Mouse (Mus musculus): ENCODE measurements at regions not wholly inside any gene's neighbourhood (a gene's known extent, or its start where the extent isn't known, plus 50 kb on each side); places are given as distances from the start of the nearest gene placed in this dataset.

- 41% methylated on average over 16 of the region's 16 CpGs for WGBS
- DNase-seq = peak; percentile 46
- no peak overlapping the region for H3K4me3 ChIP-seq (replicated peaks; ENCODE audit: extremely low read depth, low read depth, low read length)
- TF ChIP-seq CTCF (IDR thresholded peaks at IDR 0.05; ENCODE audit: insufficient read depth, low read length) (no peak), POLR2A (IDR thresholded peaks at IDR 0.05; ENCODE audit: borderline replicate concordance, extremely low read depth, low read depth, low read length) (no peak)
- H3K4me1 ChIP-seq (ENCODE audit: control insufficient read depth, insufficient read depth, low read length) = peaks cover 9% of the 10 kb centered on the region
Observed at GRCm38 (mm10) chr1:179866056-179866772, 62.7 kb upstream of the Ahctf1 start.

- DNase-seq = no peak
- Histone ChIP-seq H3K4me3 (replicated peaks; ENCODE audit: extremely low read depth, low read depth, low read length) (no peak overlapping the region), H3K4me1 (ENCODE audit: control insufficient read depth, insufficient read depth, low read length) (peaks cover 9% of the 10 kb centered on the region)
- TF ChIP-seq CTCF (IDR thresholded peaks at IDR 0.05; ENCODE audit: insufficient read depth, low read length) = no peak
- no peak for TF ChIP-seq POLR2A (IDR thresholded peaks at IDR 0.05; ENCODE audit: borderline replicate concordance, extremely low read depth, low read depth, low read length)
- WGBS = 45% methylated on average over 11 of the region's 11 CpGs
Observed at GRCm38 (mm10) chr1:179865561-179865960, 62.1 kb upstream of the Ahctf1 start.

GRCm38 (mm10) chr1:179864537-179865226 is 61.2 kb upstream of the Ahctf1 start:
- 84% methylated on average over 5 of the region's 5 CpGs for WGBS
- DNase-seq = no peak
- H3K4me1 ChIP-seq (ENCODE audit: control insufficient read depth, insufficient read depth, low read length) = peaks cover 10% of the 10 kb centered on the region
- no peak overlapping the region for H3K4me3 ChIP-seq (replicated peaks; ENCODE audit: extremely low read depth, low read depth, low read length)
- TF ChIP-seq POLR2A (IDR thresholded peaks at IDR 0.05; ENCODE audit: borderline replicate concordance, extremely low read depth, low read depth, low read length) (no peak), CTCF (IDR thresholded peaks at IDR 0.05; ENCODE audit: insufficient read depth, low read length) (no peak)

DNA sequence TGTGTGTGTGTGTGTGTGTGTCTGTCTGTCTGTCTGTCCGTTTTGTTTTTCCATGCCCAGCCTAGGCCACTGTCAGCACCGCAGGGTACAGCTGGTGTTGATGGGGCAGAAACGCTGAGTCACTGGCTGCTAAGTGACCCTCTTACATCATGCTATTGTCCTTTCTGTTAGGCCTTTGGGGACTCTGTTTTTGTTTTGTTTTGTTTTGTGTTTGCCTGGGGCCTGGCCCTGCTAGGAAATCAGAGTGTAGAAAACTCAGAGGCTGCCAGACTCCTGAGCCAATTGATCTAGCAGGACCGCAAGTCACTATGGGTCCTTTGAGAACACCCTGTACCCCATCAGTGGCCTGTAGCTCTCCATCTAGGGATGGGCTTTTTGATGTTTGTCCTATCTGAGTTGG is 59.9 kb upstream of the Ahctf1 start:
- DNase-seq = no peak
- TF ChIP-seq CTCF (IDR thresholded peaks at IDR 0.05; ENCODE audit: insufficient read depth, low read length) (no peak), POLR2A (IDR thresholded peaks at IDR 0.05; ENCODE audit: borderline replicate concordance, extremely low read depth, low read depth, low read length) (no peak)
- peaks cover 12% of the 10 kb centered on the region for H3K4me1 ChIP-seq (ENCODE audit: control insufficient read depth, insufficient read depth, low read length)
- no peak overlapping the region for H3K4me3 ChIP-seq (replicated peaks; ENCODE audit: extremely low read depth, low read depth, low read length)
- WGBS = 37% methylated on average over 4 of the region's 4 CpGs

DNA sequence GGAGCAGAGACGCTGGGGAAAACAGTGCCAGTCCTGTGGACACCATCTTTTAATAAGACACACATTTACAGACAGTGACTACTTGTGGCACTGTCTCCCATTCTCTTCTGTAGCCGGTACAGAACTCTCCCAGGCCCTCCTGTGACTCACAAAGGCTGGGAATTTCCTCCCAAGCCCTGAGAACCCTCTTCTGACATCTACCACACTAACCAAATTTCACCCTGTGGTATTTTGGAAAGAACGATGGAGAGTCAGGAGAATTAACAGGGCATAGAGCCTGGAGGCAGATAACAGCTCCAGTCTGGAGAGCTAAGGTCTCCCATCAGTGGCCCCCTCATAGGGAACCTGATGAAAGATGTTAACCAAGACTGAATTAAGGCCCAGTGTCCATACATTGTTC is 59.5 kb upstream of the Ahctf1 start:
- DNase-seq = no peak
- TF ChIP-seq CTCF (IDR thresholded peaks at IDR 0.05; ENCODE audit: insufficient read depth, low read length) = no peak
- no peak for TF ChIP-seq POLR2A (IDR thresholded peaks at IDR 0.05; ENCODE audit: borderline replicate concordance, extremely low read depth, low read depth, low read length)
- peaks cover 12% of the 10 kb centered on the region for H3K4me1 ChIP-seq (ENCODE audit: control insufficient read depth, insufficient read depth, low read length)
- 74% methylated on average over 3 of the region's 3 CpGs for WGBS
- no peak overlapping the region for H3K4me3 ChIP-seq (replicated peaks; ENCODE audit: extremely low read depth, low read depth, low read length)

DNA sequence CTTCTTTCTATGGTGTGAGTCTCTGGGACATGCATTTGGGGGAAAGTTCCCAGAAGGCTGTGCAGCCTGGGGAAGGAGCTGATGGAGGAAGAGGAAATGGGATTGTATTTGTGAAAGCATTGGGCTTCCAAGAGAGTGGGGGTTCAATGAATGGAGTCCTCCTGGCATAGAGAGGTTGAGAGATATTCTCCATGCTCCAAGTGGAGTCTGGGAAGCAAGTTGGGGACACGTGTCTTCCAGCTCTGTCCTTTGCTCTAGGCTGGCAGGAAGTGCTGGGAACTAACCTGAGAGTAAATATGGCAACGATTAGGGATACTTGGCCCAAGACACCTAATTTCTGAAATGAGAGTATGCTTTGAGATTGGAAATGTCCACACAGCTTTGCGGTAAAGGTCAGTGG is 58.3 kb upstream of the Ahctf1 start:
- no peak for DNase-seq
- 76% methylated on average over 3 of the region's 3 CpGs for WGBS
- TF ChIP-seq CTCF (IDR thresholded peaks at IDR 0.05; ENCODE audit: insufficient read depth, low read length) (no peak), POLR2A (IDR thresholded peaks at IDR 0.05; ENCODE audit: borderline replicate concordance, extremely low read depth, low read depth, low read length) (no peak)

GRCm38 (mm10) chr1:179859552-179859902 is 56.0 kb upstream of the Ahctf1 start:
- no peak for DNase-seq
- 71% methylated on average over 8 of the region's 8 CpGs for WGBS

More for the DNA sequence above, 58.3 kb upstream of the Ahctf1 start:
- H3K4me3 ChIP-seq (replicated peaks; ENCODE audit: extremely low read depth, low read depth, low read length) = no peak overlapping the region
- H3K4me1 ChIP-seq (ENCODE audit: control insufficient read depth, insufficient read depth, low read length) = peaks cover 12% of the 10 kb centered on the region

DNA sequence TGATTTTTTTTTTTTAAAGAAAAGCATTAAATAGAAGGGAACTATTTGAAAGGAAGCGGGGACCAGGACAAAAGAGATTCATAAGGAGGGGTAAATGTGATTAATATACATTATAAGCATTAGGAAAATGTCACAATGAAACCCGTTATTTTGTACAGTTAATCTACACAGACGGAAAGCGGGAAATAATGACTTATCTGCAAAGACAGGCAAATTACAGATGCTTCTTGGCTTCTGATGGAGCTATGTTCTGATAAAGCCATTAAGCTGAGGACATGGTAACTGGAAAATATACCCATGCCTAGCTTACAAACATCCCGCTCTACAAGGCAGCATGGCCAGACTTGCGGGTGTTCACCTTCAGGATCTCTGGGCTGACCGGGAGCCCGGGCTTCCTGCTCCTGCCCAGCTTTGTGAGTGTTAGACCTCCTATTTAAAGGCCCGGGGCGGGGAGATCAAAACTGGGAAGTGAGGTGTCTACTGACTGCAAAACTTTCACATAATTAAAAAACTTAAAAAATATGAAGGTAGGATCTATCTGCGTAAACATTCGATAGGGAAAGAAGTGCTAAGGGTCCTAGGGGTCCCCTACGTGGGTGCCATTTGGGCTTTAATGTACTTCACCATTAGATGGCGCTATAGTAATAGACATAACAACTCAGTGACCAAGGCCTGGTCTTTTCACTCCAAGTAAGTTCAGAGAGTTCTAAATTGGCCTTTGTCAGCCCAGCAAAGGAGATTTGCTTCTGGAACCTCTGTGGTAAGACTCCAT is 55.5 kb upstream of the Ahctf1 start:
- 38% methylated on average over 14 of the region's 14 CpGs for WGBS
- DNase-seq = no peak
- TF ChIP-seq CTCF (IDR thresholded peaks at IDR 0.05; ENCODE audit: insufficient read depth, low read length) (0 out of 2 replicates have a peak, but pooled peaks have one; percentile 21), POLR2A (IDR thresholded peaks at IDR 0.05; ENCODE audit: borderline replicate concordance, extremely low read depth, low read depth, low read length) (no peak)
- peaks cover 3% of the 10 kb centered on the region; the same call in 1 of the 2 replicates for H3K4me1 ChIP-seq (ENCODE audit: control insufficient read depth, insufficient read depth, low read length)
- no peak overlapping the region for H3K4me3 ChIP-seq (replicated peaks; ENCODE audit: extremely low read depth, low read depth, low read length)

More at GRCm38 (mm10) chr1:179859552-179859902, 56.0 kb upstream of the Ahctf1 start:
- Histone ChIP-seq H3K4me1 (ENCODE audit: control insufficient read depth, insufficient read depth, low read length) (peaks cover 3% of the 10 kb centered on the region; the same call in 1 of the 2 replicates), H3K4me3 (replicated peaks; ENCODE audit: extremely low read depth, low read depth, low read length) (no peak overlapping the region)
- TF ChIP-seq POLR2A (IDR thresholded peaks at IDR 0.05; ENCODE audit: borderline replicate concordance, extremely low read depth, low read depth, low read length) = no peak
- TF ChIP-seq CTCF (IDR thresholded peaks at IDR 0.05; ENCODE audit: insufficient read depth, low read length) = no peak

DNA sequence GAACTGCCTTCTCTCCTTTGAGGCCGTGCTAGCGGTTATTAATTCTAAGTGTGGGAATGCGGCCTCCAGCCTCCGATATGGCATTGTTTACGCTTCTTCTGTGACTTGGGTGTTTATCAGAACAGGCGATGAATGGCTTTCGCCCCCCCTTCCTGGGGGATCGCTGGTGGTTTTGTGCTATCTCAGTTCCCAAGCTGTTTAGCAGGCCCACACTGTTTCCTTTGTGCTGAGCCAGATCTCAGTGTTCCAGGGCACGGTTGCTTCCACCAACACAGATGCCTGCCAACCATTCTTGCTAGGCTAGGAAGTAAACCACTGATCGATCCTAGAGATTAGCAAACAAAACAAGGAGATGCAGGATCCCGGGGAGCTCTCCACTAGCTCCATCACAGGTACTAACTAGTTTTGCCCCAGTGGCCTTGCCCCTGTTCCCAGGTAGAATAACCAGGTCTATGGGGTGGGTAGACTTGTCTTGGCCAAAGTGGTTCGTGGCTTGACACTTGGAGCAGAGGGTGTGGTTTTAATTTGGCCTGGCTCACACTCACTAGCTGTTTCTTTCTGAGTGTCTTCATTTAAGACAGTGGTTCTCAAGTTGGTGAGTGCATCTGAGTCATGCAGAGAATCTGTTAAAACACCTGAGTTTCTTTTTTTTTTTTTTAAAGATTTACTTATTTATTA is 50.9 kb upstream of the Ahctf1 start:
- H3K4me1 ChIP-seq (ENCODE audit: control insufficient read depth, insufficient read depth, low read length) = no peaks in the 10 kb centered on the region
- peak; percentile 35 for DNase-seq
- 21% methylated on average over 12 of the region's 12 CpGs for WGBS
- no peak overlapping the region for H3K4me3 ChIP-seq (replicated peaks; ENCODE audit: extremely low read depth, low read depth, low read length)
- TF ChIP-seq POLR2A (IDR thresholded peaks at IDR 0.05; ENCODE audit: borderline replicate concordance, extremely low read depth, low read depth, low read length) (0 out of 2 replicates have a peak, but pooled peaks have one; percentile 5), CTCF (IDR thresholded peaks at IDR 0.05; ENCODE audit: insufficient read depth, low read length) (no peak)
